Mouse (Mus musculus): ENCODE measurements around the gene Dnajb1. TPM values are rescaled to one million over a fixed set of nuclear protein-coding genes. Genes with fewer than 3 reads are reported as not detected.

Dnajb1 gene
- polyA plus RNA-seq, 1 experiment from 2014 or later = 78.3 TPM

GRCm38 (mm10) chr8:83599814-83600213, 8.2 kb upstream of the Dnajb1 start:
- H3K9me3 ChIP-seq = no peaks in the 10 kb centered on the region
- H3K27me3 ChIP-seq (replicated peaks; ENCODE audit: low read depth, poor library complexity, severe bottlenecking) = no peaks in the 10 kb centered on the region
- DNase-seq (ENCODE audit: low spot score) = no peak
- peaks cover 10% of the 10 kb centered on the region for H3K4me1 ChIP-seq
- H3K27ac ChIP-seq (replicated peaks) = no peak overlapping the region
- H3K4me3 ChIP-seq = no peak overlapping the region
- no peaks in the 10 kb centered on the region for H3K36me3 ChIP-seq (replicated peaks)

- Histone ChIP-seq H3K27ac (replicated peaks) (no peak overlapping the region), H3K4me3 (no peak overlapping the region), H3K36me3 (replicated peaks) (no peaks in the 10 kb centered on the region), H3K27me3 (replicated peaks; ENCODE audit: low read depth, poor library complexity, severe bottlenecking) (no peaks in the 10 kb centered on the region), H3K4me1 (peaks cover 17% of the 10 kb centered on the region), H3K9me3 (no peaks in the 10 kb centered on the region)
- WGBS = 75% methylated on average over 2 of the region's 2 CpGs
- DNase-seq (ENCODE audit: low spot score) = no peak
Measured at GRCm38 (mm10) chr8:83602650-83603029, 5.4 kb upstream of the Dnajb1 start.

GRCm38 (mm10) chr8:83608398-83608829, 421 bp downstream of the Dnajb1 start:
- Histone ChIP-seq H3K9me3 (no peaks in the 10 kb centered on the region), H3K4me3 (peak overlapping the region; percentile 86), H3K36me3 (replicated peaks) (peaks cover 42% of the 10 kb centered on the region), H3K4me1 (peaks cover 20% of the 10 kb centered on the region), H3K27me3 (replicated peaks; ENCODE audit: low read depth, poor library complexity, severe bottlenecking) (no peaks in the 10 kb centered on the region), H3K27ac (replicated peaks) (peak overlapping the region; percentile 96)
- DNase-seq (ENCODE audit: low spot score) = peak; percentile 86
- WGBS = under 1% methylated on average over 51 of the region's 51 CpGs

GRCm38 (mm10) chr8:83609086-83609485, 1.1 kb downstream of the Dnajb1 start:
- Histone ChIP-seq H3K36me3 (replicated peaks) (peaks cover 48% of the 10 kb centered on the region), H3K27ac (replicated peaks) (peak overlapping the region; percentile 96), H3K4me1 (peaks cover 20% of the 10 kb centered on the region), H3K4me3 (peak overlapping the region; percentile 86), H3K9me3 (no peaks in the 10 kb centered on the region), H3K27me3 (replicated peaks; ENCODE audit: low read depth, poor library complexity, severe bottlenecking) (no peaks in the 10 kb centered on the region)
- 35% methylated on average over 9 of the region's 9 CpGs for WGBS
- no peak for DNase-seq (ENCODE audit: low spot score)

- 95% methylated on average over 10 of the region's 10 CpGs for WGBS
Measured at GRCm38 (mm10) chr8:83609547-83610180, 1.7 kb downstream of the Dnajb1 start.

GRCm38 (mm10) chr8:83611921-83612320, 3.9 kb downstream of the Dnajb1 start:
- 92% methylated on average over 4 of the region's 4 CpGs for WGBS
- no peak for DNase-seq (ENCODE audit: low spot score)
- Histone ChIP-seq H3K27ac (replicated peaks) (no peak overlapping the region), H3K4me1 (peaks cover 19% of the 10 kb centered on the region), H3K36me3 (replicated peaks) (peaks cover 53% of the 10 kb centered on the region), H3K27me3 (replicated peaks; ENCODE audit: low read depth, poor library complexity, severe bottlenecking) (no peaks in the 10 kb centered on the region), H3K4me3 (no peak overlapping the region), H3K9me3 (no peaks in the 10 kb centered on the region)

More at GRCm38 (mm10) chr8:83609547-83610180, 1.7 kb downstream of the Dnajb1 start:
- peaks cover 53% of the 10 kb centered on the region for H3K36me3 ChIP-seq (replicated peaks)
- peak overlapping the region; percentile 86 for H3K4me3 ChIP-seq
- H3K9me3 ChIP-seq = no peaks in the 10 kb centered on the region
- H3K27me3 ChIP-seq (replicated peaks; ENCODE audit: low read depth, poor library complexity, severe bottlenecking) = no peaks in the 10 kb centered on the region
- H3K4me1 ChIP-seq = peaks cover 20% of the 10 kb centered on the region
- H3K27ac ChIP-seq (replicated peaks) = no peak overlapping the region
- DNase-seq (ENCODE audit: low spot score) = no peak

- no peak for DNase-seq (ENCODE audit: low spot score)
- H3K4me1 ChIP-seq = peaks cover 12% of the 10 kb centered on the region
- H3K9me3 ChIP-seq = no peaks in the 10 kb centered on the region
- no peak overlapping the region for H3K27ac ChIP-seq (replicated peaks)
- no peaks in the 10 kb centered on the region for H3K27me3 ChIP-seq (replicated peaks; ENCODE audit: low read depth, poor library complexity, severe bottlenecking)
- whole genome bisulfite sequencing = 97% methylated on average over 4 of the region's 4 CpGs
- no peak overlapping the region for H3K4me3 ChIP-seq
- H3K36me3 ChIP-seq (replicated peaks) = peaks cover 53% of the 10 kb centered on the region
Measured at GRCm38 (mm10) chr8:83613695-83614094, 5.7 kb downstream of the Dnajb1 start.

GRCm38 (mm10) chr8:83616625-83617024, 8.6 kb downstream of the Dnajb1 start:
- no peak for DNase-seq (ENCODE audit: low spot score)
- H3K9me3 ChIP-seq = no peaks in the 10 kb centered on the region
- H3K4me3 ChIP-seq = no peak overlapping the region
- no peaks in the 10 kb centered on the region; the same call in 1 of the 2 replicates for H3K4me1 ChIP-seq
- no peak overlapping the region for H3K27ac ChIP-seq (replicated peaks)
- peaks cover 4% of the 10 kb centered on the region; the same call in 1 of the 2 replicates for H3K27me3 ChIP-seq (replicated peaks; ENCODE audit: low read depth, poor library complexity, severe bottlenecking)
- H3K36me3 ChIP-seq (replicated peaks) = peaks cover 30% of the 10 kb centered on the region

GRCm38 (mm10) chr8:83617111-83617510, 9.1 kb downstream of the Dnajb1 start:
- H3K9me3 ChIP-seq = no peaks in the 10 kb centered on the region
- no peak for DNase-seq (ENCODE audit: low spot score)
- H3K4me3 ChIP-seq = no peak overlapping the region
- peaks cover 25% of the 10 kb centered on the region for H3K36me3 ChIP-seq (replicated peaks)
- H3K27ac ChIP-seq (replicated peaks) = no peak overlapping the region
- H3K27me3 ChIP-seq (replicated peaks; ENCODE audit: low read depth, poor library complexity, severe bottlenecking) = peaks cover 9% of the 10 kb centered on the region; the same call in 1 of the 2 replicates
- peaks cover 3% of the 10 kb centered on the region for H3K4me1 ChIP-seq
- 86% methylated on average over 2 of the region's 2 CpGs for WGBS

- 94% methylated on average over 2 of the region's 2 CpGs for WGBS
- DNase-seq (ENCODE audit: low spot score) = no peak
- H3K4me1 ChIP-seq = peaks cover 8% of the 10 kb centered on the region
- no peak overlapping the region for H3K4me3 ChIP-seq
- H3K36me3 ChIP-seq (replicated peaks) = peaks cover 10% of the 10 kb centered on the region
- H3K27me3 ChIP-seq (replicated peaks; ENCODE audit: low read depth, poor library complexity, severe bottlenecking) = peaks cover 9% of the 10 kb centered on the region; the same call in 1 of the 2 replicates
- no peaks in the 10 kb centered on the region for H3K9me3 ChIP-seq
- no peak overlapping the region for H3K27ac ChIP-seq (replicated peaks)
Measured at GRCm38 (mm10) chr8:83618566-83618965, 10.6 kb downstream of the Dnajb1 start.

GRCm38 (mm10) chr8:83619568-83620285, 11.7 kb downstream of the Dnajb1 start:
- Histone ChIP-seq H3K4me3 (no peak overlapping the region), H3K4me1 (peaks cover 8% of the 10 kb centered on the region), H3K9me3 (no peaks in the 10 kb centered on the region), H3K27ac (replicated peaks) (no peak overlapping the region), H3K27me3 (replicated peaks; ENCODE audit: low read depth, poor library complexity, severe bottlenecking) (peaks cover 9% of the 10 kb centered on the region; the same call in 1 of the 2 replicates), H3K36me3 (replicated peaks) (no peaks in the 10 kb centered on the region; the same call in 1 of the 2 replicates)
- WGBS = 90% methylated on average over 9 of the region's 9 CpGs
- DNase-seq (ENCODE audit: low spot score) = no peak

GRCm38 (mm10) chr8:83621691-83622388, 13.8 kb downstream of the Dnajb1 start:
- H3K27me3 ChIP-seq (replicated peaks; ENCODE audit: low read depth, poor library complexity, severe bottlenecking) = peaks cover 9% of the 10 kb centered on the region; the same call in 1 of the 2 replicates
- no peak for DNase-seq (ENCODE audit: low spot score)
- peaks cover 8% of the 10 kb centered on the region for H3K4me1 ChIP-seq
- WGBS = 57% methylated on average over 15 of the region's 15 CpGs
- no peaks in the 10 kb centered on the region for H3K36me3 ChIP-seq (replicated peaks)
- peak overlapping the region; percentile 74; the same call in 1 of the 2 replicates for H3K27ac ChIP-seq (replicated peaks)
- peak overlapping the region; percentile 60 for H3K4me3 ChIP-seq
- no peaks in the 10 kb centered on the region for H3K9me3 ChIP-seq

All from embryonic facial prominence, embryonic 10.5 days (tissue).